Mouse (Mus musculus) embryonic facial prominence, embryonic 11.5 days (tissue): Measurements from ENCODE around the gene Lamp3. TPM values are rescaled to one million over a fixed set of nuclear protein-coding genes. Genes with fewer than 3 reads are reported as not detected.
A peak's percentile ranks its signal among the peaks of the same experiment; 100 is the strongest.
"Not testable (repeated sequence)": the region's sequence is repeated elsewhere in the genome, so short reads cannot be mapped to it uniquely, and the experiment has no call there.

Experiments
- ATAC-seq: fragments of 200-750 bp; cut with Nextera tagmentation; replicated peaks from 2 replicates; pipeline ENCODE4 v1.8.0; 2017; ENCODE audit warnings: low read depth; ENCODE audit not compliant: insufficient number of reproducible peaks, low FRiP score, low TSS enrichment
- DNase-seq: peaks from one replicate; pipeline ENCODE4 v3.0.0-alpha.2; 2015; ENCODE audit warnings: low spot score
- H3K27ac ChIP-seq: fragments of 300-500 bp; sonication (generic); replicated peaks from 2 replicates; pipeline ENCODE4 v1.5.1; 2014; ENCODE audit warnings: mild to moderate bottlenecking, low read depth, low read length, control low read depth
- H3K27me3 ChIP-seq: fragments of 300-500 bp; sonication (generic); 2 replicates; pipeline ENCODE4 v1.6.1; 2014; ENCODE audit warnings: mild to moderate bottlenecking, low read length, moderate library complexity, mixed read lengths; ENCODE audit not compliant: control insufficient read depth, insufficient read depth
- H3K36me3 ChIP-seq: fragments of 300-500 bp; sonication (generic); replicated peaks from 2 replicates; pipeline ENCODE4 v1.6.1; 2014; ENCODE audit warnings: low read depth, mild to moderate bottlenecking, low read length, moderate library complexity, mixed read lengths; ENCODE audit not compliant: control insufficient read depth, insufficient read depth
- H3K4me1 ChIP-seq: fragments of 300-500 bp; sonication (generic); 2 replicates; pipeline ENCODE4 v1.6.1; 2014; ENCODE audit warnings: low read length, mixed read lengths; ENCODE audit not compliant: control insufficient read depth, insufficient read depth
- H3K4me2 ChIP-seq: fragments of 300-500 bp; sonication (generic); 2 replicates; pipeline ENCODE4 v1.6.1; 2014; ENCODE audit warnings: low read depth, mild to moderate bottlenecking, control low read depth, low read length, moderate library complexity
- H3K4me3 ChIP-seq: fragments of 300-500 bp; sonication (generic); 2 replicates; pipeline ENCODE4 v1.5.1; 2014; ENCODE audit warnings: low read depth, low read length, control low read depth
- H3K9ac ChIP-seq: fragments of 300-500 bp; sonication (generic); replicated peaks from 2 replicates; pipeline ENCODE4 v1.6.1; 2014; ENCODE audit warnings: mild to moderate bottlenecking, control low read depth, low read length
- H3K9me3 ChIP-seq: fragments of 300-500 bp; sonication (generic); replicated peaks from 2 replicates; pipeline ENCODE4 v1.6.1; 2016; ENCODE audit warnings: mild to moderate bottlenecking, low read length, inconsistent platforms, mixed read lengths; ENCODE audit not compliant: control insufficient read depth
- WGBS: fragments of 180-500 bp; shearing (Covaris S2); extraction: QIAGEN DNeasy Blood & Tissue Kit; methylation state at CpG from one replicate; pipeline ENCODE4 v1.1.7; 2014; 5-methylcytosine and 5-hydroxymethylcytosine counted together
- polyA plus RNA-seq: library from polyadenylated mRNA; unstranded; fragments of >200 nt; fragmentation: Nextera tagmentation; extraction: Ambion mirVana; gene quantifications from 2 replicates; pipeline ENCODE4 v1.2.1, GENCODE M21; 2014

The Lamp3 gene
- polyA plus RNA-seq = 0.08 TPM in 2 replicates

- ATAC-seq (no peak), DNase-seq (no peak)
- Histone ChIP-seq H3K4me3 (no peak within 1 kb of the TSS), H3K4me2 (no peak within 1 kb of the TSS), H3K27me3 (no peaks in the 10 kb centered on the region), H3K27ac (no peak within 1 kb of the TSS), H3K9ac (no peak within 1 kb of the TSS), H3K36me3 (no peaks in the 10 kb centered on the region), H3K9me3 (no peaks in the 10 kb centered on the region), H3K4me1 (no peaks in the 10 kb centered on the region)
Measured at GRCm38 (mm10) chr16:19706216-19706615, at the start of gene Lamp3. TSS of gene Lamp3 (minus strand) at chr16:19706375.

- H3K9me3 ChIP-seq = no peaks in the 10 kb centered on the region
- no peak for DNase-seq
- H3K4me2 ChIP-seq = no peak overlapping the region
- H3K36me3 ChIP-seq = no peaks in the 10 kb centered on the region
- no peak overlapping the region for H3K27ac ChIP-seq
- H3K4me3 ChIP-seq = no peak overlapping the region
- no peaks in the 10 kb centered on the region for H3K27me3 ChIP-seq
- no peak overlapping the region for H3K9ac ChIP-seq
- H3K4me1 ChIP-seq = no peaks in the 10 kb centered on the region
- 81% methylated on average over 1 of the region's 1 CpGs for WGBS
- ATAC-seq = no peak
Measured at GRCm38 (mm10) chr16:19732896-19733295, 26.7 kb upstream of the Lamp3 start.

GRCm38 (mm10) chr16:19724139-19724538, 18.0 kb upstream of the Lamp3 start:
- not testable (repeated sequence) for H3K27ac ChIP-seq, H3K4me2 ChIP-seq, H3K4me3 ChIP-seq, H3K9me3 ChIP-seq, H3K27me3 ChIP-seq, H3K9ac ChIP-seq, H3K4me1 ChIP-seq, H3K36me3 ChIP-seq, ATAC-seq
- 44% methylated on average over 2 of the region's 2 CpGs for WGBS
- DNase-seq = peak; percentile 18

- Histone ChIP-seq H3K27ac (no peak overlapping the region), H3K9ac (no peak overlapping the region), H3K36me3 (no peaks in the 10 kb centered on the region), H3K27me3 (no peaks in the 10 kb centered on the region), H3K4me2 (no peak overlapping the region), H3K9me3 (no peaks in the 10 kb centered on the region), H3K4me3 (no peak overlapping the region), H3K4me1 (no peaks in the 10 kb centered on the region)
- DNase-seq = no peak
- WGBS = 36% methylated on average over 2 of the region's 2 CpGs
- ATAC-seq = no peak
Measured at GRCm38 (mm10) chr16:19720959-19721358, 14.8 kb upstream of the Lamp3 start.

GRCm38 (mm10) chr16:19707381-19707780, 1.2 kb upstream of the Lamp3 start:
- Histone ChIP-seq H3K9ac (no peak overlapping the region), H3K4me2 (no peak overlapping the region), H3K4me3 (no peak overlapping the region), H3K27me3 (no peaks in the 10 kb centered on the region), H3K4me1 (no peaks in the 10 kb centered on the region), H3K9me3 (no peaks in the 10 kb centered on the region), H3K36me3 (no peaks in the 10 kb centered on the region), H3K27ac (no peak overlapping the region)
- DNase-seq = no peak
- ATAC-seq = no peak
- 83% methylated on average over 1 of the region's 1 CpGs for WGBS

GRCm38 (mm10) chr16:19699207-19699606, 7.0 kb downstream of the Lamp3 start:
- Histone ChIP-seq H3K9ac (no peak overlapping the region), H3K27ac (no peak overlapping the region), H3K27me3 (no peaks in the 10 kb centered on the region), H3K4me1 (no peaks in the 10 kb centered on the region), H3K36me3 (no peaks in the 10 kb centered on the region), H3K4me3 (no peak overlapping the region), H3K4me2 (no peak overlapping the region), H3K9me3 (no peaks in the 10 kb centered on the region)
- DNase-seq = no peak
- ATAC-seq = no peak

GRCm38 (mm10) chr16:19670768-19671357, 35.3 kb downstream of the Lamp3 start:
- Histone ChIP-seq H3K4me1 (no peaks in the 10 kb centered on the region), H3K9me3 (no peaks in the 10 kb centered on the region), H3K27ac (no peak overlapping the region), H3K4me3 (no peak overlapping the region), H3K4me2 (no peak overlapping the region), H3K27me3 (no peaks in the 10 kb centered on the region), H3K9ac (no peak overlapping the region), H3K36me3 (no peaks in the 10 kb centered on the region)
- DNase-seq = no peak
- no peak for ATAC-seq
- 77% methylated on average over 2 of the region's 2 CpGs for WGBS

GRCm38 (mm10) chr16:19666312-19666711, 39.9 kb downstream of the Lamp3 start:
- Histone ChIP-seq H3K27ac (no peak overlapping the region), H3K4me3 (no peak overlapping the region), H3K4me2 (no peak overlapping the region), H3K4me1 (no peaks in the 10 kb centered on the region), H3K9me3 (no peaks in the 10 kb centered on the region), H3K36me3 (no peaks in the 10 kb centered on the region), H3K27me3 (no peaks in the 10 kb centered on the region), H3K9ac (no peak overlapping the region)
- no peak for ATAC-seq
- peak; percentile 21 for DNase-seq
- 57% methylated on average over 1 of the region's 1 CpGs for WGBS
